Mouse (Mus musculus): ENCODE results near the gene Tgm1.

Gene Tgm1

DNA sequence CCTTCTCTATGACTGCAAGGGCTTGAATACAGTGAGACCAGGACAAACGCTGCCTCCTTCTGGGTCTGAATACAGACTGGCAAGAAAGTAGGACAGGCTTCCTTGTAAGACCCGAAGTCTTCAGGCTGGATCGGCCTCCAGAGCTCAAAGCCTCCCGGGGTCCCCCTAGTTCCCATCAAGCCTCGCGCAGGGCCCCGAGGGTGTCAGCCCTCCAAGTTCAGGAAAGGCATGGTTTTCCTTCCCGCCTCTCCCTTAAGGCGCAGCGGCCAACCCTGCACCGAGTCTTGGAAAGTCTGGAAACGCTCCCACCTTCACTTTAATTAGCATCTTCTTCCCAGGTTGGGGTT lies 42.3 kb downstream of the Tgm1 start:
- DNase-seq, result no peak

- no peak for DNase-seq
These were observed 53.1 kb downstream of the Tgm1 start for GRCm38 (mm10) chr14:55660636-55661035.

- DNase-seq, result peak; percentile 88
These were observed 53.7 kb downstream of the Tgm1 start, which contains the start of gene Mdp1 for GRCm38 (mm10) chr14:55659960-55660573. Gene Mdp1 (minus strand): TSS chr14:55660508.

DNA sequence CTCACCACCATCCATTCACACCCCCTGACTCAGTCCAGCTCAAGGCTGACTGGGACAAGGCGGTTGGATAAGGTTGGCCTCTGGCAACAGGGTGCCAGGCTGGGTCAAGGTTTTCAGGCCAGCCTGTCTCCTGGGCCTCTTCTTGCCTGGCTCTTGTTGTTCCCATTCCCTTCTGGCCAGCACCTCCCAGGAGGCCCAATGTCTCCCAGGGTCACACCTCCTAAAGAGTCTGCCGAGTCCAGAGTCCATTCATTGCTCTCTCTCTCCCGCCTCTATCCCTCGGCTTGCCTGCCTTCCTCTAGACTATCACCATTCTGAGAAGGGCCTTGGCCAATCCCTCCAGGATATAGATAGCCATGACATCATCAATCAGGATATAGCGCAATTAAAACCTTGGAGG lies 55.7 kb downstream of the Tgm1 start:
- no peak for DNase-seq

- DNase-seq, result no peak
These were observed 56.8 kb downstream of the Tgm1 start for GRCm38 (mm10) chr14:55656935-55657334.

DNA sequence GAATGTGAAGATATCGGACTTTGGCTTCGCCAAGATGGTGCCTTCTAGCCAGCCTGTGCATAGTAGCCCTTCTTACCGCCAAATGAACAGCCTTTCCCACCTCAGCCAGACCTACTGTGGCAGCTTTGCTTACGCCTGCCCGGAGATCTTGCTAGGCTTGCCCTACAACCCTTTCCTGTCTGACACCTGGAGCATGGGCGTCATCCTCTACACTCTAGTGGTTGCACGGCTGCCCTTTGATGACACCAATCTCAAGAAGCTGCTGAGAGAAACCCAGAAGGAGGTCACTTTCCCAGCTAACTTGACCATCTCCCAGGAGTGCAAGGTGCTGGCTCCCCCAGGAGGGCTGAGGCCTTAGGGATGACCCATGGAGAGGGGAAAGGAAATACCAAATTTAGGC lies 62.2 kb downstream of the Tgm1 start:
- no peak for DNase-seq

All from lung, postnatal 10 days (tissue).